In genomic region chr9:61533237-61533636, GRCm38 (mm10) we compare ENCODE assay signal across 28 mouse cellular contexts.
DNase-seq lines count a peak whose midpoint lies in the region; ATAC-seq lines count a peak whose summit lies in the region.
"Had no signal": no experiment of that assay in that cellular context is flagged by ENCODE, and none has a peak within 500 bp of the region (broad histone marks: within the 10 kb centered on the region; RNA-seq: fewer than 3 reads in every experiment).

No protein-coding gene starts in this region.

- no peak overlapping the region for H3K9ac ChIP-seq in heart, embryonic 11.5 days (ENCODE audit: low read depth, low read length)
- H3K9ac ChIP-seq: embryonic facial prominence, embryonic 13.5 days; forebrain, embryonic 12.5 days; forebrain, embryonic 15.5 days; heart, embryonic 13.5 days; hindbrain, embryonic 13.5 days had no signal

- intact Hi-C loops in heart, postnatal 25 days (cut with DNase I): no loop called here

- no peaks in the 10 kb centered on the region for H3K9me3 ChIP-seq in heart, embryonic 11.5 days (replicated peaks; ENCODE audit: control insufficient read depth, low read length)
- H3K9me3 ChIP-seq: embryonic facial prominence, embryonic 10.5 days; embryonic facial prominence, embryonic 13.5 days; forebrain, embryonic 12.5 days; forebrain, embryonic 15.5 days; heart, embryonic 13.5 days; hindbrain, embryonic 13.5 days had no signal

- H3K4me3 ChIP-seq in heart, embryonic 11.5 days (ENCODE audit: low read depth, low read length): no peak overlapping the region
- H3K4me3 ChIP-seq: embryonic facial prominence, embryonic 10.5 days; embryonic facial prominence, embryonic 13.5 days; erythroblast, embryonic 14.5 days; forebrain, embryonic 12.5 days; forebrain, embryonic 15.5 days; heart, embryonic 13.5 days; hindbrain, embryonic 13.5 days had no signal

- WGBS in heart, embryonic 11.5 days (ENCODE audit: insufficient replicate concordance): 68% methylated on average over 9 of the region's 9 CpGs

- H3K36me3 ChIP-seq in heart, embryonic 11.5 days (ENCODE audit: control insufficient read depth, insufficient read depth, low read length): no peaks in the 10 kb centered on the region
- H3K36me3 ChIP-seq: embryonic facial prominence, embryonic 10.5 days; embryonic facial prominence, embryonic 13.5 days; forebrain, embryonic 12.5 days; forebrain, embryonic 15.5 days; heart, embryonic 13.5 days; hindbrain, embryonic 13.5 days had no signal

- no peak for ATAC-seq in heart, embryonic 11.5 days (replicated peaks; ENCODE audit: insufficient number of reproducible peaks, low FRiP score, low TSS enrichment)
- ATAC-seq: CD4-positive, CD25-positive, alpha-beta regulatory T cell, adult 4 months; forebrain, embryonic 15.5 days; hindbrain, embryonic 16.5 days; inflammation-experienced regulatory T-cells, adult 6 months; intestine, embryonic 16.5 days had no signal

- no peaks in the 10 kb centered on the region; the same call in 1 of the 2 replicates for H3K27me3 ChIP-seq in heart, embryonic 11.5 days (ENCODE audit: control insufficient read depth, insufficient read depth, low read length)
- H3K27me3 ChIP-seq: embryonic facial prominence, embryonic 13.5 days; forebrain, embryonic 15.5 days had no signal

- DNase-seq in gastrocnemius, adult 18-20 months (ENCODE audit: low spot score): peak; percentile 18
- no peak for DNase-seq in gastrocnemius, adult 8-10 months (ENCODE audit: low spot score in 2 of 2)
- peak; percentile 15 to 17 for DNase-seq in heart, adult 18-20 months
- DNase-seq in heart, postnatal 25 days (ENCODE audit: low spot score): no peak
- DNase-seq in heart, postnatal 4 days: peak; percentile 33
- DNase-seq in 3T3-L1 (ENCODE audit: low read depth, low spot score): peak; percentile 20
- no peak for DNase-seq in ovary, postnatal 36 days (ENCODE audit: low spot score)
- DNase-seq: adrenal gland, adult 2 months; adrenal gland, postnatal 14 days; cerebellum, adult 11 months; cerebellum, adult 2 months; cerebellum, adult 9-11 months; cerebellum, postnatal 25 days; embryo, embryonic 11 days; gastrocnemius, postnatal 25 days; kidney, adult 18-20 months had no signal

- H3K27ac ChIP-seq in heart, embryonic 11.5 days (ENCODE audit: low read depth, low read length): no peak overlapping the region
- H3K27ac ChIP-seq: embryonic facial prominence, embryonic 10.5 days; embryonic facial prominence, embryonic 13.5 days; forebrain, embryonic 12.5 days; forebrain, embryonic 15.5 days; heart, embryonic 13.5 days; hindbrain, embryonic 13.5 days had no signal

- 0 out of 2 replicates have a peak, but pooled peaks cover 3% of the 10 kb centered on the region for H3K4me1 ChIP-seq in heart, embryonic 11.5 days (ENCODE audit: control insufficient read depth, insufficient read depth, low read length)

- no peak overlapping the region for H3K4me2 ChIP-seq in heart, embryonic 11.5 days
- H3K4me2 ChIP-seq: embryonic facial prominence, embryonic 13.5 days; forebrain, embryonic 12.5 days; forebrain, embryonic 15.5 days; heart, embryonic 13.5 days; hindbrain, embryonic 13.5 days had no signal

Comparison
In these comparisons a context has a peak if more than half of its experiments do, and no peak if none do; other contexts are left out.
1. DNase-seq: peak in gastrocnemius, adult 18-20 months (single experiment), heart, adult 18-20 months (2 of 2), heart, postnatal 4 days (single experiment) and 3T3-L1 (single experiment); none in gastrocnemius, adult 8-10 months (0 of 2), heart, postnatal 25 days (single experiment) and ovary, postnatal 36 days (single experiment).